8 mouse cellular contexts compared by ENCODE assay signal in the genomic region with DNA sequence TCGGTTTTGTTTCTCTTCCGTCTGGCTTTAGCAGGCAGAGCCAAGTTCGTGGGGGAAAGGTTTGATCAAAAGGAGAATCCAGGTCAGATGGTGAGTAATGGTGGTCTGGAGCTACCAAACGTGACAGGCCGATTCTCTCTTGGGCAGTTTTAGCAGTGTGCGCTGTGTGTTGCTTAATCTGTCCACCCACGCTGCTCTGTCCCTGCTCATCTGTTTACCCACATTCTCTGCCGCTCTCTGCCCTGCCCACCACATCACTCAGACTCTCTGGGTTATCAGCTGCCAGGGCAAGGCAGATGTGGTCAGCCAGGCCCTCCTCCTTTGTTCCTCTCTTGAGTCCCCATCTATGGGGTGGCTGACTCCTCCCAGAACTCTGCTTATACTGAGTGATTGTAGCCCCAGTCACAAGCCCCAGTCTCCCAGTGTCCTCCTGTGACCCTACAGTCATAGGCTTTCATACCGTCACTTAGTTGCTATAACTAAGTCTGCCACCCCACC.
A peak's percentile ranks its signal among the peaks of the same experiment; 100 is the strongest.
DNase-seq lines count a peak whose midpoint lies in the region; ATAC-seq lines count a peak whose summit lies in the region.

No protein-coding gene starts in this region.

- peak; percentile 83 for DNase-seq in layer of hippocampus, adult 9-11 months
- DNase-seq in layer of hippocampus, postnatal 36 days = no peak
- DNase-seq in embryonic facial prominence, embryonic 14.5 days (ENCODE audit: low spot score) = peak; percentile 20
- no peak for DNase-seq in adrenal gland, adult 18-20 months (ENCODE audit: low spot score in 2 of 2)
- DNase-seq in adrenal gland, postnatal 4 days (ENCODE audit: low spot score in 2 of 2) = no peak
- no peak for DNase-seq in kidney, postnatal 25 days

- H3K4me1 ChIP-seq in embryonic facial prominence, embryonic 14.5 days (ENCODE audit: control insufficient read depth, insufficient read depth, low read length) = peaks cover 5% of the 10 kb centered on the region; the same call in 1 of the 2 replicates
- H3K4me1 ChIP-seq in liver, embryonic 12.5 days = peaks cover 21% of the 10 kb centered on the region

- H3K4me2 ChIP-seq in embryonic facial prominence, embryonic 14.5 days (ENCODE audit: low read depth, low read length) = no peak overlapping the region
- peak overlapping the region; percentile 47 for H3K4me2 ChIP-seq in liver, embryonic 12.5 days

- WGBS in embryonic facial prominence, embryonic 14.5 days = 48% methylated on average over 9 of the region's 9 CpGs
- WGBS in liver, embryonic 12.5 days (ENCODE audit: insufficient replicate concordance) = 3% methylated on average over 9 of the region's 9 CpGs

- H3K36me3 ChIP-seq in embryonic facial prominence, embryonic 14.5 days (ENCODE audit: control insufficient read depth, insufficient read depth, low read length) = no peaks in the 10 kb centered on the region
- H3K36me3 ChIP-seq in liver, embryonic 12.5 days = no peaks in the 10 kb centered on the region

- no peak overlapping the region for H3K27ac ChIP-seq in embryonic facial prominence, embryonic 14.5 days (replicated peaks; ENCODE audit: low read depth, low read length)
- H3K27ac ChIP-seq in liver, embryonic 12.5 days = no peak overlapping the region

- H3K9ac ChIP-seq in embryonic facial prominence, embryonic 14.5 days (ENCODE audit: low read depth, low read length) = no peak overlapping the region
- H3K9ac ChIP-seq in liver, embryonic 12.5 days = no peak overlapping the region

- H3K4me3 ChIP-seq in embryonic facial prominence, embryonic 14.5 days (ENCODE audit: low read depth, low read length) = no peak overlapping the region
- peak overlapping the region; percentile 4; the same call in 1 of the 2 replicates for H3K4me3 ChIP-seq in liver, embryonic 12.5 days

- H3K9me3 ChIP-seq in embryonic facial prominence, embryonic 14.5 days (ENCODE audit: control insufficient read depth, low read length) = no peaks in the 10 kb centered on the region
- no peaks in the 10 kb centered on the region for H3K9me3 ChIP-seq in liver, embryonic 12.5 days (replicated peaks)

- no peaks in the 10 kb centered on the region; the same call in 1 of the 2 replicates for H3K27me3 ChIP-seq in embryonic facial prominence, embryonic 14.5 days (replicated peaks; ENCODE audit: control insufficient read depth, insufficient read depth, low read length)
- no peaks in the 10 kb centered on the region for H3K27me3 ChIP-seq in liver, embryonic 12.5 days (replicated peaks)

- peak; percentile 26; the same call in 1 of the 2 replicates for ATAC-seq in embryonic facial prominence, embryonic 14.5 days (ENCODE audit: low read depth)
- ATAC-seq in liver, embryonic 12.5 days = peak; percentile 90
- 0 out of 2 replicates have a peak, but pooled peaks have one; percentile 13 for ATAC-seq in neutrophil, adult 5-6 weeks (ENCODE audit: extremely low read depth, insufficient number of reproducible peaks, low FRiP score, poor library complexity, severe bottlenecking)

Comparison
In these comparisons a context has a peak if more than half of its experiments do, and no peak if none do; other contexts are left out.
1. DNase-seq: peak in layer of hippocampus, adult 9-11 months (single experiment) and embryonic facial prominence, embryonic 14.5 days (single experiment); none in layer of hippocampus, postnatal 36 days (0 of 2), adrenal gland, adult 18-20 months (0 of 2), adrenal gland, postnatal 4 days (0 of 2) and kidney, postnatal 25 days (0 of 2).
2. ATAC-seq: peak in every context shown above with its lines; median percentile 90 in liver, embryonic 12.5 days; 26 in embryonic facial prominence, embryonic 14.5 days; 13 in neutrophil, adult 5-6 weeks.